Mouse (Mus musculus): ENCODE results near the gene Gp1ba.

Gene Gp1ba

GRCm38 (mm10) chr11:70669582-70670345 is 30.8 kb downstream of the Gp1ba start:
- WGBS, result under 1% methylated on average over 31 of the region's 31 CpGs

GRCm38 (mm10) chr11:70670483-70670882 is 31.6 kb downstream of the Gp1ba start:
- 30% methylated on average over 14 of the region's 14 CpGs for WGBS

- WGBS, result 81% methylated on average over 16 of the region's 16 CpGs
These were observed 32.6 kb downstream of the Gp1ba start for GRCm38 (mm10) chr11:70671333-70672047.

- 63% methylated on average over 6 of the region's 6 CpGs for WGBS
These were observed 35.1 kb downstream of the Gp1ba start for GRCm38 (mm10) chr11:70674014-70674413.

- 62% methylated on average over 11 of the region's 11 CpGs for WGBS
These were observed 35.6 kb downstream of the Gp1ba start for GRCm38 (mm10) chr11:70674501-70674900.

- WGBS, result 87% methylated on average over 9 of the region's 9 CpGs
These were observed 39.2 kb downstream of the Gp1ba start for GRCm38 (mm10) chr11:70678092-70678491.

- WGBS, result 93% methylated on average over 2 of the region's 2 CpGs
These were observed 39.7 kb downstream of the Gp1ba start for GRCm38 (mm10) chr11:70678576-70678975.

GRCm38 (mm10) chr11:70679361-70679760 is 40.4 kb downstream of the Gp1ba start:
- WGBS, result 93% methylated on average over 8 of the region's 8 CpGs

GRCm38 (mm10) chr11:70679894-70680293 is 41.0 kb downstream of the Gp1ba start:
- 86% methylated on average over 8 of the region's 8 CpGs for WGBS

GRCm38 (mm10) chr11:70681170-70681569 is 42.2 kb downstream of the Gp1ba start:
- 76% methylated on average over 12 of the region's 12 CpGs for WGBS

- 19% methylated on average over 11 of the region's 11 CpGs for WGBS
These were observed 43.1 kb downstream of the Gp1ba start for GRCm38 (mm10) chr11:70681897-70682581.

- WGBS, result 82% methylated on average over 5 of the region's 5 CpGs
These were observed 44.7 kb downstream of the Gp1ba start for GRCm38 (mm10) chr11:70683640-70684039.

- WGBS, result 1% methylated on average over 16 of the region's 16 CpGs
These were observed 48.1 kb downstream of the Gp1ba start for GRCm38 (mm10) chr11:70686901-70687566.

- WGBS, result under 1% methylated on average over 53 of the region's 55 CpGs
These were observed 48.8 kb downstream of the Gp1ba start, which contains the start of gene Camta2 for GRCm38 (mm10) chr11:70687601-70688199. TSS of gene Camta2 (minus strand) at chr11:70688105.

GRCm38 (mm10) chr11:70688372-70688771 is 49.5 kb downstream of the Gp1ba start:
- WGBS, result 4% methylated on average over 8 of the region's 8 CpGs

- WGBS, result 61% methylated on average over 4 of the region's 4 CpGs
These were observed 50.7 kb downstream of the Gp1ba start for GRCm38 (mm10) chr11:70689578-70689977.

All from cerebral cortex, adult 2 months (tissue).